Mouse (Mus musculus): ENCODE data around the gene Jmjd8. TPM values are rescaled to one million over a fixed set of nuclear protein-coding genes. Genes with fewer than 3 reads are reported as not detected.

Jmjd8 gene
- polyA plus RNA-seq, 1 experiment from 2014 or later = 26.6 TPM

- H3K27ac ChIP-seq = peak overlapping the region; percentile 92
- 64% methylated on average over 10 of the region's 10 CpGs for WGBS (ENCODE audit: insufficient replicate concordance)
- peaks cover 23% of the 10 kb centered on the region for H3K36me3 ChIP-seq
- no peak for ATAC-seq
- no peaks in the 10 kb centered on the region for H3K27me3 ChIP-seq (replicated peaks)
- peaks cover 39% of the 10 kb centered on the region for H3K4me1 ChIP-seq
- H3K4me3 ChIP-seq = peak overlapping the region; percentile 76
- H3K4me2 ChIP-seq = peak overlapping the region; percentile 90
- H3K9me3 ChIP-seq (replicated peaks) = no peaks in the 10 kb centered on the region
- H3K9ac ChIP-seq = peak overlapping the region; percentile 78
These were observed 47.8 kb downstream of the Jmjd8 start for GRCm38 (mm10) chr17:25876347-25876915.

GRCm38 (mm10) chr17:25877025-25877424 is 48.4 kb downstream of the Jmjd8 start:
- H3K9me3 ChIP-seq (replicated peaks) = no peaks in the 10 kb centered on the region
- peaks cover 45% of the 10 kb centered on the region for H3K4me1 ChIP-seq
- H3K27ac ChIP-seq = no peak overlapping the region
- ATAC-seq = no peak
- H3K4me2 ChIP-seq = peak overlapping the region; percentile 90
- H3K9ac ChIP-seq = peak overlapping the region; percentile 19; the same call in 1 of the 2 replicates
- H3K27me3 ChIP-seq (replicated peaks) = no peaks in the 10 kb centered on the region
- H3K4me3 ChIP-seq = no peak overlapping the region
- WGBS (ENCODE audit: insufficient replicate concordance) = 83% methylated on average over 3 of the region's 3 CpGs
- H3K36me3 ChIP-seq = peaks cover 29% of the 10 kb centered on the region

GRCm38 (mm10) chr17:25877741-25878610 is 49.3 kb downstream of the Jmjd8 start:
- WGBS (ENCODE audit: insufficient replicate concordance) = 90% methylated on average over 32 of the region's 32 CpGs
- H3K4me1 ChIP-seq = peaks cover 53% of the 10 kb centered on the region
- ATAC-seq = no peak

DNA sequence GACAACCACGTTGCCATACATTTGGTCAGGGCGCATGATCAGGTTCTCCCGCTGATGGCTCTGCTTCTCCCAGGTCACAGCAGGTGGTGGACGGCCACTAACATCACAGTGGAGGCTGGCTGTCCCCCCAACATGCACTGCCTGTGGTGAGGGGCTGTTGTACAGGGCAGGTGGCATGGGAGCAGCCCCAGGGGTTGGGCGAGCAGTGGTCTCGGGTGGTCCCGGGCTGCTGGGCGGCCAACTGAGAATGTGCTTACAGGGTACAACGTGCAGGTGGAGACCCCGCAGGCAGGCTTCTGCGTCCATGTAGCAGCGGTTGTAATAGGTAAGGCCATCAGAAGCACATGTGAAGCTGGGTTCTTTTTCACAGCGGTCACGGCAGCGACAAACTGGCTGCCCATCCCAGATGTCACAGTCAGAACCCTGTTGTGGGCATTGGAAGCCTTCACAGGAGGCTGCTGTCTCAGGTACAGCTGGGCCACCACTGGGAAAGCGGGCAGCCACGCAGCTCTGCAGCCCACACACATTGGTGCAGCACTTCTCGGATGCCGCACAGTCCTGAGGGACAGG is 50.0 kb downstream of the Jmjd8 start:
- 86% methylated on average over 19 of the region's 19 CpGs for WGBS (ENCODE audit: insufficient replicate concordance)
- Histone ChIP-seq H3K36me3 (peaks cover 43% of the 10 kb centered on the region), H3K4me3 (no peak overlapping the region), H3K4me2 (no peak overlapping the region), H3K9me3 (replicated peaks) (no peaks in the 10 kb centered on the region), H3K27me3 (replicated peaks) (no peaks in the 10 kb centered on the region), H3K9ac (no peak overlapping the region), H3K4me1 (peaks cover 53% of the 10 kb centered on the region), H3K27ac (no peak overlapping the region)
- no peak for ATAC-seq

More at GRCm38 (mm10) chr17:25877741-25878610, 49.3 kb downstream of the Jmjd8 start:
- no peaks in the 10 kb centered on the region for H3K9me3 ChIP-seq (replicated peaks)
- no peak overlapping the region for H3K27ac ChIP-seq
- H3K4me2 ChIP-seq = no peak overlapping the region
- peaks cover 36% of the 10 kb centered on the region for H3K36me3 ChIP-seq
- H3K4me3 ChIP-seq = no peak overlapping the region
- no peaks in the 10 kb centered on the region for H3K27me3 ChIP-seq (replicated peaks)
- no peak overlapping the region for H3K9ac ChIP-seq

DNA sequence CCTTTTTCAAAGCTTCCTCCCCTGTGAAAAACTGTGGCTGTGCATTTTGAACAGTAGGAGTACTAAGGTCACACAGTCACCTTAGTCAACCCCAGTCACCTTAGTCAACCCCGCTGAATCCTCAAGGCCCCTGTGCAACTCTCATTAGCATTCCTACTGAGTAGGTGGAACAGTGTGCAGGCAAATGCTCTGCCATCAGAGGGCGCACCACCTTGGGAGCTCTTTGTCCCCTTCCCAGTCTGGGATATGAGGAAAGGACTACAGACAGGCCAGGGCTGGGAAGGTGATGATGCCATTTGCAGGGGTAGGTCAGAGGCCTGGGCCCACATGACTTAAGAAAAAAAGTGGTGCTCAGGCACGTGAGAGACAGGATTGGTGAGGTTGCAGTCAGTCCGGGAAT is 50.6 kb downstream of the Jmjd8 start:
- ATAC-seq = no peak
- H3K9ac ChIP-seq = no peak overlapping the region
- no peaks in the 10 kb centered on the region for H3K27me3 ChIP-seq (replicated peaks)
- no peak overlapping the region for H3K4me3 ChIP-seq
- H3K27ac ChIP-seq = no peak overlapping the region
- H3K4me2 ChIP-seq = no peak overlapping the region
- H3K36me3 ChIP-seq = peaks cover 49% of the 10 kb centered on the region
- H3K9me3 ChIP-seq (replicated peaks) = no peaks in the 10 kb centered on the region
- WGBS (ENCODE audit: insufficient replicate concordance) = 69% methylated on average over 4 of the region's 4 CpGs
- peaks cover 48% of the 10 kb centered on the region for H3K4me1 ChIP-seq

- Histone ChIP-seq H3K4me2 (no peak overlapping the region), H3K9me3 (replicated peaks) (no peaks in the 10 kb centered on the region), H3K4me1 (peaks cover 45% of the 10 kb centered on the region), H3K9ac (no peak overlapping the region), H3K36me3 (peaks cover 54% of the 10 kb centered on the region), H3K4me3 (no peak overlapping the region), H3K27me3 (replicated peaks) (no peaks in the 10 kb centered on the region), H3K27ac (no peak overlapping the region)
- 77% methylated on average over 8 of the region's 8 CpGs for WGBS (ENCODE audit: insufficient replicate concordance)
- no peak for ATAC-seq
These were observed 51.1 kb downstream of the Jmjd8 start for GRCm38 (mm10) chr17:25879750-25880149.

DNA sequence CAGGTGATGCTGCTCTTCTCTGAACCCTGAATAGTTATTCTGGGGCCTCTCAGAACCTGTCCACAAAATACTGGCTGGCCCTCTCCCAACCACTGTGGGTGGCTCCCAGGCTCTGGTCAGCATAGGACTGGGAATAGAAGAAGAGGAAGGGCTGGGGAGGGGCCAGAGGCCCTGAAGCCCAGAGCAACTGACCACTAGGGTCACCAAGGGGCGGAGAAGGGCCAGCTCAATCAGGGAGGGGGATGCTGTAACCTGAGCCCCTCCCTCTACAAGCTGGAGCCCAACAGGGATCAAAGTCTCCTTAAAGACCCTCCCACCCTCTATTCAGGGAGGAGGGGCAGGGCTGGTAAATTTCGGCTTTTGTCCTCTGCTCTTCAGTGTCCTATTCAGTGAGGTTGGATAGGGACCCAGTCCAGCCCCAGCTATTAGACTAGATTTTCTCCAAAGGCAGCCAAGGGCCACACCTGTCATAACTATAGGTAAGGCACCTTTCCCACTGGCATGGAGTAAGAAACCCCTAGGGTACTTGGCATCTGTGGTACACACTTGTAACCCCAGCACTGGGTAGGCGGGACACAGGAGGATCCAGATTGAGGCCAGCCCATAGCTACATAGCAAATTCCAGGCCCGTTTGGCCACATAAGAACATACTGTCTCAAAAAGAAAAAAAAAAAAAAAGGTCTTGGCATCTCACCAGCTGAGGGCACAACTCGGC is 51.7 kb downstream of the Jmjd8 start, which contains the start of gene Wfikkn1:
Gene Wfikkn1, minus strand, starts transcription at position 663 of the 715 bp plus-strand sequence.
- Histone ChIP-seq H3K4me2 (no peak within 1 kb of the TSS), H3K27ac (peak within 1 kb of the TSS; percentile 67)

DNA sequence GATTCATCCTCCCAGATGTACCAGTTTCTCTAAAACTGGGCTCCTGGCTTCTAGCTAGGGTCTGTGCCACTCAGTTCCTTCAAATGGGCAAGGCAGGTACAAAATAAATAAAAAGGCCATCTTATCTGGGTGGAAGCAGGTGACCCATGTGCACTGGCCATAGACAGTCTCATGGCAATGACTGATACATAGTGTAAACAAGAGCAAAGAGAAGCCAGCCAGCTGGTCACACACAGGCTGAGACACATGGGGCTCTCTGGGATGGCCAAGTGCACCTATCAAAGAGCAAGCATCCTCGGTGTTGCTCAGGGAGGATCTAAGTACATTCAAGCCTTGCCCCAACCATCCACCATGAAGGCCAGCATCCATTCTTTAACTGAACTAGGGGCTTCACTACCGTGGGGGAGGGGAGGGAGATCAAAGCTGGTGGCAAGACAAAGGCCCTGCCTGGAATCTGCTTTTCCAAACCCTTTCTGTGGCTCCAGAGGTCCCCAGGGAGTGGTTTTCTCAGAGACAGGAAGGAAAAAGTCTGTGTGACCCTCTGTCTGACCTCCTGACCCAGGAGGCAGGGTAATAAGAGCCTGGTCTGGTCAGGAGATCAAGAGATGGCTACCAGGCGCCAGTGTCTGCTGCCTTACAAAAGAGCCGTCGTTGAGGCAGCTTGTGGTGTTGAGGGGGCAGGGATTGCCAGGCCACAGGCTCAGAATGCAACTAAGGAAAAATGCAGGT is 52.4 kb downstream of the Jmjd8 start:
- Histone ChIP-seq H3K27me3 (replicated peaks) (no peaks in the 10 kb centered on the region), H3K27ac (peak overlapping the region; percentile 67), H3K9ac (no peak overlapping the region), H3K36me3 (peaks cover 54% of the 10 kb centered on the region), H3K4me1 (peaks cover 44% of the 10 kb centered on the region), H3K4me3 (no peak overlapping the region), H3K9me3 (replicated peaks) (no peaks in the 10 kb centered on the region), H3K4me2 (no peak overlapping the region)
- WGBS (ENCODE audit: insufficient replicate concordance) = 35% methylated on average over 5 of the region's 5 CpGs
- ATAC-seq = peak; percentile 3; the same call in 1 of the 2 replicates

More for the DNA sequence above, 51.7 kb downstream of the Jmjd8 start, which contains the start of gene Wfikkn1:
- WGBS (ENCODE audit: insufficient replicate concordance) = 61% methylated on average over 5 of the region's 5 CpGs
- Histone ChIP-seq H3K9ac (no peak within 1 kb of the TSS), H3K9me3 (replicated peaks) (no peaks in the 10 kb centered on the region), H3K4me3 (no peak within 1 kb of the TSS), H3K27me3 (replicated peaks) (no peaks in the 10 kb centered on the region), H3K36me3 (peaks cover 54% of the 10 kb centered on the region), H3K4me1 (peaks cover 45% of the 10 kb centered on the region)
- ATAC-seq = peak; percentile 19; the same call in 1 of the 2 replicates

Small RNAs within 50 kb of the gene (microRNA-seq; reads per million reads assigned to microRNA genes)
- not detected for gene Mir3082
- gene Mir6966 = not detected

Other genes with a start within 250 kb of the Jmjd8 start
- gene Lmf1, start 249.8 kb upstream of the Jmjd8 start, polyA plus RNA-seq (2016; fragmentation: Nextera tagmentation; extraction: Ambion mirVana) = 14.4 and 15.0 TPM in 2 replicates
- 1.2 and 1.4 TPM in 2 replicates for gene Gng13, start 111.7 kb upstream of the Jmjd8 start, polyA plus RNA-seq (2016; fragmentation: Nextera tagmentation; extraction: Ambion mirVana)
- gene Chtf18, start 101.4 kb upstream of the Jmjd8 start, polyA plus RNA-seq (2016; fragmentation: Nextera tagmentation; extraction: Ambion mirVana) = 33.3 and 37.6 TPM in 2 replicates
- 8.8 and 10.3 TPM in 2 replicates for gene Rpusd1, start 101.2 kb upstream of the Jmjd8 start, polyA plus RNA-seq (2016; fragmentation: Nextera tagmentation; extraction: Ambion mirVana)
- not detected in 2 replicates for gene Mslnl, start 92.8 kb upstream of the Jmjd8 start, polyA plus RNA-seq (2016; fragmentation: Nextera tagmentation; extraction: Ambion mirVana)
- 0.26 and 0.30 TPM in 2 replicates for gene Msln, start 74.5 kb upstream of the Jmjd8 start, polyA plus RNA-seq (2016; fragmentation: Nextera tagmentation; extraction: Ambion mirVana)
- gene Narfl, start 55.1 kb upstream of the Jmjd8 start, polyA plus RNA-seq (2016; fragmentation: Nextera tagmentation; extraction: Ambion mirVana) = 18.9 and 19.3 TPM in 2 replicates
- gene Haghl, start 43.2 kb upstream of the Jmjd8 start, polyA plus RNA-seq (2016; fragmentation: Nextera tagmentation; extraction: Ambion mirVana) = 11.4 and 11.9 TPM in 2 replicates
- gene Ccdc78, start 42.3 kb upstream of the Jmjd8 start, polyA plus RNA-seq (2016; fragmentation: Nextera tagmentation; extraction: Ambion mirVana) = 0.17 TPM in 1 of 2 replicates, not detected in the other
- 59.8 and 68.1 TPM in 2 replicates for gene Fam173a, start 36.0 kb upstream of the Jmjd8 start, polyA plus RNA-seq (2016; fragmentation: Nextera tagmentation; extraction: Ambion mirVana)
- gene AC134908.4, start 33.2 kb upstream of the Jmjd8 start, polyA plus RNA-seq (2016; fragmentation: Nextera tagmentation; extraction: Ambion mirVana) = not detected in 2 replicates
- gene Metrn, start 31.7 kb upstream of the Jmjd8 start, polyA plus RNA-seq (2016; fragmentation: Nextera tagmentation; extraction: Ambion mirVana) = 29.1 and 31.7 TPM in 2 replicates
- gene Fbxl16, start 19.8 kb upstream of the Jmjd8 start, polyA plus RNA-seq (2016; fragmentation: Nextera tagmentation; extraction: Ambion mirVana) = 0.18 and 0.33 TPM in 2 replicates
- gene Wdr24, start 5.2 kb upstream of the Jmjd8 start, polyA plus RNA-seq (2016; fragmentation: Nextera tagmentation; extraction: Ambion mirVana) = 17.7 and 18.7 TPM in 2 replicates
- gene Stub1, start 4.5 kb downstream of the Jmjd8 start, polyA plus RNA-seq (2016; fragmentation: Nextera tagmentation; extraction: Ambion mirVana) = 150 and 156 TPM in 2 replicates
- 0.80 and 0.89 TPM in 2 replicates for gene Rhbdl1, start 8.4 kb downstream of the Jmjd8 start, polyA plus RNA-seq (2016; fragmentation: Nextera tagmentation; extraction: Ambion mirVana)
- 0.43 and 0.64 TPM in 2 replicates for gene Gm20683, start 12.9 kb downstream of the Jmjd8 start, polyA plus RNA-seq (2016; fragmentation: Nextera tagmentation; extraction: Ambion mirVana)
- 15.8 and 17.4 TPM in 2 replicates for gene Rhot2, start 16.0 kb downstream of the Jmjd8 start, polyA plus RNA-seq (2016; fragmentation: Nextera tagmentation; extraction: Ambion mirVana)
- 19.5 and 19.6 TPM in 2 replicates for gene Wdr90, start 32.6 kb downstream of the Jmjd8 start, polyA plus RNA-seq (2016; fragmentation: Nextera tagmentation; extraction: Ambion mirVana)
- 68.0 and 70.3 TPM in 2 replicates for gene Mcrip2, start 39.9 kb downstream of the Jmjd8 start, polyA plus RNA-seq (2016; fragmentation: Nextera tagmentation; extraction: Ambion mirVana)
- 52.3 and 53.5 TPM in 2 replicates for gene Mettl26, start 46.2 kb downstream of the Jmjd8 start, polyA plus RNA-seq (2016; fragmentation: Nextera tagmentation; extraction: Ambion mirVana)
- 0.83 and 0.91 TPM in 2 replicates for gene Wfikkn1, start 52.0 kb downstream of the Jmjd8 start, polyA plus RNA-seq (2016; fragmentation: Nextera tagmentation; extraction: Ambion mirVana)
- 9.9 and 11.8 TPM in 2 replicates for gene Rab40c, start 90.9 kb downstream of the Jmjd8 start, polyA plus RNA-seq (2016; fragmentation: Nextera tagmentation; extraction: Ambion mirVana)
- 161 and 171 TPM in 2 replicates for gene Pigq, start 116.1 kb downstream of the Jmjd8 start, polyA plus RNA-seq (2016; fragmentation: Nextera tagmentation; extraction: Ambion mirVana)
- 5.0 and 7.3 TPM in 2 replicates for gene Nhlrc4, start 116.1 kb downstream of the Jmjd8 start, polyA plus RNA-seq (2016; fragmentation: Nextera tagmentation; extraction: Ambion mirVana)
- 0.36 and 0.49 TPM in 2 replicates for gene A930017K11Rik, start 123.7 kb downstream of the Jmjd8 start, polyA plus RNA-seq (2016; fragmentation: Nextera tagmentation; extraction: Ambion mirVana)
- gene Capn15, start 156.9 kb downstream of the Jmjd8 start, polyA plus RNA-seq (2016; fragmentation: Nextera tagmentation; extraction: Ambion mirVana) = 20.4 and 21.3 TPM in 2 replicates
- 4.2 and 4.3 TPM in 2 replicates for gene Rab11fip3, start 240.7 kb downstream of the Jmjd8 start, polyA plus RNA-seq (2016; fragmentation: Nextera tagmentation; extraction: Ambion mirVana)